Mouse (Mus musculus): ENCODE results near the gene Tpra1.
A peak's percentile ranks its signal among the peaks of the same experiment; 100 is the strongest.

Gene Tpra1

DNA sequence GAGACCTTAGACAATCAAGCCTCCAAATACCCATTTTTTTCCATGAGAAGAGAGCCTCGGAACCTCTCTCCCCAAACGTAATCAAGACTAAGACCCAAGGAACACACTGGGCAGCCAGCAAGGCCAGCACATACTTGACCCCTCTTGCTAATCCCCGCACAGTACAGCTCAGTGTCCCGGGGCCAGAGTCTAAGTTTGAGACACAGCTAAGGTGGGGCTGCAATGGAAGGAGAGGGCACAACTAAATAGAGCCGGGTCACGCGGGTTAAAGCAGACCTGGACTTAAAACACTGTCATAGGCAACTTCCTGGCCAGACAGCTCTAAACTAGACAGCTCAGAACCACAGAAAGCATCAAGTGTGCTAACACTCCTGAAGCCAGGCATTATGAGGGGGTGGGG is 11.2 kb upstream of the Tpra1 start:
- DNase-seq (ENCODE audit: low read depth, low spot score): no peak

DNA sequence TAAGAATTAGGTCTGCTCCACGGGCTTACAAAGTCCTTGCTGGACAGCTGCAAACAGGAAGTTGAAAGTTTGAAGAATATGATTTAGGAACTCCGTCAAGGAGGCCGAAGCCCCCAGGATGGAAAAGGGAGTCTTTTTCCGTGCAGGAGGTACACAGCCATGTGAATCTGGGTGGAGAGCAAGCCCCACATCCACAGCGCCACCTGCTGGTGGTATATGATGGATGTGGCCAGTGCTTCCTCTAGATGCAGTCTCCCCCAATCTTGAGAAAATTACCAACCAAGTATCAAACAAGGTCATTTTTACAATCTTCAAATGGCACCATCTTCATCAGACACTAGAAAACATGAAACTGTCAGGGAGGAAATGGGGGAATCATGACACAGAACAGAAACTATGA is 8.5 kb upstream of the Tpra1 start:
- DNase-seq (ENCODE audit: low read depth, low spot score): peak; percentile 60

DNA sequence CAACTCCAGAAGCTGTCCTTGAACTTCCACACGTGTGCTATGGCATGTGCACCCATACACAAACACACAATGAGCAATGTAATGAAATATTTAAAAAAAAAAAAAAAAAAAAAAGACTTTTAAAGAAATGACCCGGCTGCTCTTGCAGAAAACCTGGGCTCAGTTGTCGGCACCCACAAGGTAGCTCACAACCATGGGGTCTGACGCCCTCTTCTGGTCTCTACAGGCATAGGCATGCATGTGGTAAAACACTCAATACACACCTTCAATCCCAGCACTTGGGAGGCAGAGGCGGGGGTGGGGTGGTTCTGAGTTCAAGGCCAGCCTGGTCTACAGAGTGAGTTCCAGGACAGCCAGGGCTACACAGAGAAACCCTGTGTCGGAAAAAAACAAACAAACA is 6.1 kb upstream of the Tpra1 start:
- DNase-seq (ENCODE audit: low read depth, low spot score): peak; percentile 65

DNA sequence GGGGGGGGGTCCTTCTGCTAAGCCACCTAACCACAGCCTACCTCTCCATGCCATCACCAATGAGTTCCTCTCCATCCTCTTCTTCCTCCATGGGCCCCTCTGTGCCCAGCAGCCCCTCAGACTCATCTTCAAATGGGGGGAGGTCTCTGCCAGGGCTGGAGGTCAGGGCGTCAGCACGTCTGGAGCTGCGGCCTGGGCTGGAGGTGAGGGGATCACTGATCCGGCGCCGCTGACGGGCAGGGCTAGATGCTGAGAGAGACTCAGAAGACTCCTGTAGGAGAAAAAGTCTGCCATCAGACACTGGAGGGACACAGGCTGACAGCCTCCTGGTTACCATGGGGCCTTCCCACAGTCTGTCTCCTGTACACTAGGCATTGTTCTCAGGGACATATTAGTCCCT is 4.8 kb upstream of the Tpra1 start:
- no peak for DNase-seq (ENCODE audit: low read depth, low spot score)

DNA sequence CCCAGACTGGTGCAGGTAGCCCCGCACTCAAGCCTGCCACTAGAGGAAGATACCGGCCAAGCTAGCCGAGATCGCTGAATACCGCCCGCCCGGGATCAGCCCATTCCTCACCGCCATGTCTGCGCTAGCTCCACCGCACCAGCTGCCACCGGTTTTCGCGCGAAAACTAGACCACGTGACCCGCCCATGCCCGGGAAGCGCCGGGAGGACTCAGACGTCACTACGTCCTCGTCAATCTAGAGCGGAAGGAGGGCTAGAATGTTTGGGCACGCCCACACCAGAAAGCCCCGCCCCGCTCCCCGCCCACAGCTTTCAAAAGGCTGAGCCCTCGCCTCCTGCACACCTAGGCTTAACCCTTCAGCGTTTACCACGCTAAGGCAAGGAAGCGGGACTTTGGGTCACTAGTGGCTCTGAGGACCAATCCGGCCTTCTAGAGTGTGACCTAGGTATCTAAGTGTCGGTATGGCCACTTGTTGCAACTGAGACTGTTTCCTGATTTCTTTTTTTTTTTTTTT is 3.5 kb upstream of the Tpra1 start, which contains the start of gene Mcm2:
Mcm2 (minus strand) TSS at position 247 of the 515 bp plus-strand sequence.
- peak; percentile 88 for DNase-seq (ENCODE audit: low read depth, low spot score)

DNA sequence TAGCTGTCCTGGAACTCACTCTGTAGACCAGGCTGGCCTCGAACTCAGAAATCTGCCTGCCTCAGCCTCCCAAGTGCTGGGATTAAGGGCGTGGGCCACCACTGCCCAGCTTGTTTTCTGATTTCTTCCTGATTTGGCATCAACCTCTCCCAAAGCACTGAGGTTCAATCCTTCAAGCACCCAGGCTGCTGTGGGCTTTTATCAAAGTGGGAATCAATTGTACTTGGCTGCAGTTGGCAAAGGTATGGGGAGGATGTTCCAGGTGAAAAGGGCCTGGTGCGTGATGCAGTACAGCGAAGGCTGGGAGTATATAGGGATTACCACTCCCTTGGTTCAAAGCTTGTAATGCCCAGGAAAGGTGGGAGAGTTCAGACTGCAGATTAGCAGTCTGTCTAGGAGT is 3.0 kb upstream of the Tpra1 start:
- no peak for DNase-seq (ENCODE audit: low read depth, low spot score)

DNA sequence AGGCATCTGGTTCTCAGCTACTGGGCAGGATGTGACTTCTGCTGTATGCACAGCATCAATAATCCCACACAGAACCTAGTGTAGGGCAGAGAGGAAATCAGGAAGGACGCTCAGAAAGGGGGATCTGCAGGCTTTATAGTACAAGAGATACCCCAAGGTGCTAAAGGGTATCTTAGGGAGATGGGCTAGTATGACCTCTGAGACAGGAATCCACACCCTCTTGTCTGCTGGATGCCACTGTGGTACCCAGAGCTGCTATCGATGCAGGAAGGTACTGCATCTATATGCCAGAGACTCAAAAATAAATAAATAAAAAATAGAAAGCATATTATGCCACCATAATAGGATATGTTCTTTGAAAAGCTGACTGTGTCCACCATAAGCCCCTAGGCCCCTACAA is 2.4 kb upstream of the Tpra1 start:
- no peak for DNase-seq (ENCODE audit: low read depth, low spot score)

DNA sequence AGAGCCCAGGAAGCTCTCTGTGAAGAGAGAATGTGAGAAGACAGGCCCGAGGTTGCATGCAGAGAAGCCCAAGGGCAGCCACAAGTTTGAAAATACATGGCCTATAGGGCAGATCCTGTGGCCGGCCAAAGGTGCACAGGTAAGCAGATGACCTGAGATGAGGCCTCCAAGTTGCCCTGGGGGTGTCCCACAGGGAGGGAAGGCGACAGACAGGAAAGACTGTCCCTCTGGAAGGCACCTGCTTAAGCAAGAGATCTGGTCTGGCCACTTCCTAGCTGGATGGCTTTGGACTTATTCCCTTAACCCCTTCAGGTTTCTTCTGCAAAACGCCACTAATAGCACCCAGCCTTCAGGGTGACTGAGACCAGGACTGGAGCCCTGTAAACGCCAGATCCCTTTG is 580 bp upstream of the Tpra1 start:
- DNase-seq (ENCODE audit: low read depth, low spot score): no peak

DNA sequence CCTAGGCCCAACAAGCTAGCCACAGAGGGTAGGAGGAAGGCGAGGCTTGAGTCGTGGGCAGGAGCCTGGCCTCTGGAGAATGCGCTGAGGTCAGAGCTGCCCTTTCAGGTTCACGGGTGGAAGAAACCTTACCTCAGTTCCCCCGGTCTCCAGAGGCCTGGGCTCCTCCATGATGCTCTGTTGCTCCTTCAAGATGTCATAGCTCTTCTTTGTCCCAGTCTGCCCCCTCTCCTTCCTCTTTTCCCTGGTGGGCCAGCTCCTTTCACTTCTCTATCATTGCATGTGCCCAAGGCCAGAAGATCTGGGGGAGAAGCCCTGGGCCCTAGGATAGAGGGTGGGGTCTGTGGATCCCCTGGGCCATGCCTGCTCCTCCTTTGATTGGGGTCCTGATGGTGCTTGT is 1.7 kb downstream of the Tpra1 start:
- DNase-seq (ENCODE audit: low read depth, low spot score): no peak

DNA sequence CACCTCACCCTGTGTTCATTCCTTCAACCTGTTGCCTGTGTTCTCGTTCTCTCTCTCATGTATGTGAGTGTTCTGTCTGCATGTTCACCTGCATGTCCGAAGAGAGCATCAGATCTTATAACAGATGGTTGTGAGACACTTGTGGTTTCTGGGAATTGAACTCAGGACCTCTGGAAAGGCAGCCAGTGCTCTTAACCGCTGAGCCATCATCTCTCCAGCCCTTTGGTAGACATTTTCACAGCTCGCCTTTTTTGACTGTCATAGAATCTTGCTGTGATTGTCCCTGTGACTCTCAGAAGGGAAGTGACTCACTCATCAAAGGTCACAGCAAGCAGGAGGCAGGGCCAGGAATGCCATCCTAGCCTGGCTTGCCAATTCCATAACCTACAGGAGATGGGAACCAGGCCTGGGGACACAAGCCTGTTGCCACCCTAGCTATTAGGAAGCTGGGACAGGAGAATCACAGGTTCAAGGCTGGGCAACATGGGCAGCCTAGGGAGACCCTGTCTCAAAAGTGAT is 2.5 kb downstream of the Tpra1 start:
- DNase-seq (ENCODE audit: low read depth, low spot score): no peak

DNA sequence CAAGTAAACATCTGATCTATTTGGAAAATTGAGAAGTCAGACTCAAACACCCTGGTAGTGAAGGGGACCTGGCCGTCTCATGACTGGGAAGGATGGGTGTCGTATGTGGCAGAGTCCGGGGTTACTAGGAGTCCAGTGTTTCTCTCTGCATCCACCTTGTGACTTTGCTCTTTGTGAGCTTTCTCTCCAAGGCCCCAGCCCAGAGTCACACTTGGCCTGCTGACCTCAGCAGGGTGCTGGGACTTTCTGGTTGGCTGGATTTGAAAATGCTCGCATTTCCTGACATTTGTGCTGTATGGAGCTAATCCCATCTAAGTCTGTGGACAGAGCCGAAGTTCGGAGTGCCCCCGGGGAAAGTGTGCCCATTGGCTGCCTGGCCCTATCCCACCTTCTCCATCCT is 3.0 kb downstream of the Tpra1 start:
- DNase-seq (ENCODE audit: low read depth, low spot score): no peak

DNA sequence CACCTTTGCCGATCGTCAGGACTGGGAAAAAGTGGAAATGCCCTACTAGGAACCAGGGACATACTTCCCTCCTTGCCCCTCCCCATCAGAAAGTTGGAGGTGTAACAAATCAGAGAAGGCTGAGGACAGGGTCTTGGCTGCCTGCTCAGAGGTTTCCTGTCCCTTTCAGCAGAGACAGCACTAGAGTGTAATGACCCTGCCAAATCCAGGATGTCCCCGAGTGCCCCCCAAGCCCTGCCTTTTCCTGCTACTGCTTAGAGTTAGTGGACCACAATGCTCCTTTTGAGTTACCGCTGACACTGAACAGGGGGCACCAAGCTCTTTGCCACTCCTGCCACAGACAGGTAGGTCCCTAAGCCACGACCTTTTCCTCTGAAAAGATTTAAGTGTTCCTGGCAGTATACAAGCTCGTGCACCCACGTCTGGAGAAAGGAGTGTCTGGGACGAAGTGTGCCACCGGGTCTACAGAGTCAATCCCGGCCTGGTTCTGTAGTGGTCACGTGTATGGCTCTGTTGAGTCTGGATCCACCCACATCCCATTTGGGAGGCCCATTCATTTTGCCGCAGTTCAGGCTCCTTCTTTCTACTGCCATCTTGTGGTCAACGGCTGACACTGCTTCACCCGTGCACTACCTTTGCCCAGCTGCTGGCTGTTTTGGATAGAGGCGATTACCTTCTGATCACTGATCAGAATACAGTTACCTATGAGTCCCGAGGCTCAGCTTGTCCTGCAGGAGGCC is 4.5 kb downstream of the Tpra1 start:
- DNase-seq (ENCODE audit: low read depth, low spot score): no peak

DNA sequence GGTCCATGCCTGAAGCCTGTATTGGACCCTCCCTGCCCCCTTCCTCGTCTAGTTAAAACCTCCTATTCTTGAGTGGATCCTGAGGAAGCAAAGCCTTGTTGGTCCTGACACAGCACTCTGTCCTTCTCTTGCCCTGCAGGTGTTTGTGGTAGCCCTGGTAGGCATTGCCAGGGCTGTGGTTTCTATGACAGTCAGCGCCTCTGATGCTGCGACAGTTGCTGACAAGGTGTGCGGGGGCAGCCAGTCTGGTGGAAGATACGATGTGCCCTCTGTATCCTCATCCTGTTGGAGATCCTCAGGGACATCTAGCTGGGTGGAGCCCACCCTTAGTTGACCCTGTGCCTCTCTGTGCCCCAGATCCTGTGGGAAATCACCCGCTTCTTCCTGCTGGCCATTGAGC is 7.1 kb downstream of the Tpra1 start:
- no peak for DNase-seq (ENCODE audit: low read depth, low spot score)

DNA sequence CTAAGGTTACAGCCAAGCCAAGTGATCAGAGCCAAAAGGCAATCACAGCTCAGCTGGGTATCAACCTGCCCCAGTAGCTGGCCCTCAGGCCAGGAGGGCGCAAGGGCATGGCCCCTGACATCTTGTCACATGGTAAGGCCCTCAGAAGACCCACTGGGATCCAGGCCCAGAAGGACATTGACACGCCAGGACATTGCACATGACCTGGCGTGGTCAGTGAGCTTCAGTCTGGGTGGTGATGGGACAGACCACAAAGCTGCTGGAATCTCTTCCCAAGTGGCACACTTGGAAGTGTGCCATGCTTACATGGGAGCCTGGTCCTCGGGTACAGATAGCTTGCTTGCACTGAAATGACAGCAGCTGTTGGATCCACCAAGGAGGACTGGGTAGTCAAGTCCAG is 11.0 kb downstream of the Tpra1 start:
- no peak for DNase-seq (ENCODE audit: low read depth, low spot score)

DNA sequence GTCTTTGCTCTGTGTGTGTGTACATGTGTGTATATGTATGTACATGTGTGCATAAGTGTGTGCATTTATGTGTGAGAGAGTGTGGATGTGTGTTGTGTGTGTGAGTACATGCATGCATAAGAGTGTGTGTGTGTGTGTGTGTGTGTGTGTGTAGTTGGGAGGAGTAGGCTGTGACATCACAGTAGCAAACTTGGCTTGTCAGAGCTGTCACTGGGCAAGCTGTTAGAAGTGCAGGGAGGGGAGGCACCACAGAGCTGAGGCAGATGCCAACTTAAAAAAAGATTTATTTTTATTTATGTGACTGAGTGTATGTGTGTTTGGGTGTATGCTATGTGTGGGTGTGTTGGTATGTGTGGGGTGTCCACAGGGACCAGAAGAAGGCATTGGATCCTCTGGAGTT is 11.4 kb downstream of the Tpra1 start:
- no peak for DNase-seq (ENCODE audit: low read depth, low spot score)

DNA sequence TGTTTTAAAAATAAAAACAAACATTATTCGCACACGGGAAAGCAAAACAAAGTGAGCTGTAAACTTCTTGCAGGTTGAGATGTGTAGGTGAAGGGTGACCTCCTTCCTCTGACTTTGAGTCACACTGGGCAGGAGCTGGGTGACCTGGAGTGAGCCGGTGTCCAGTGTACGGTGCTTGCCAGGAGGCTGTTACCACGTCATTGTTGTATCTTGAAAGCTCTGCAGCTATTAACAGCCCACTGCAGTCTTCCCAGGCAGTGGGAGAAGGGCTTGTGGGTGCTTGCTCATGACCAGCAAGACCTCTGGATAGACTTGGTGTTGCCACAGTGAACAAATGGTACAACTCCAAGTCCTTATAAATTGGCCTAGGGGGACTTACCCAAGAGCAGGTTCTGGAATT is 12.7 kb downstream of the Tpra1 start:
- no peak for DNase-seq (ENCODE audit: low read depth, low spot score)

DNA sequence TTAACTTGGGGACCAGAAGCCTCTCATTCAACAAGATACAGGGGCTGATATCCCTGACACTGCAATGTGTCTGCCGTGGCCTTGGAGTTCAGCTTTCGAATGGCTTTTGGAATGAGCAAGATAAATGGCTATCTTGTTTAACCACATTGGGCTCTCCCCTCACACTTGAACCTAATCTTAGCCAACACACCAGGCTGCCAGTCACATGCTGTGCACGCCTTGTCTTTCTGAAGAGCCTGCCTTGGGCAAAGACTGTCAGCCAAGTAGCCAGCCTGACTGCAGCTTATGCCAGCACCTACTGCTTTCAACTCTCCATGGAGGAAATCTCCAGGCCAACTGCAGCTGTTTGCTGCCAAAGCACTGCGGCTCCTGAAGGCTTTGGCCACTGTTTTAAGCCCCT is 13.5 kb downstream of the Tpra1 start:
- DNase-seq (ENCODE audit: low read depth, low spot score): no peak

DNA sequence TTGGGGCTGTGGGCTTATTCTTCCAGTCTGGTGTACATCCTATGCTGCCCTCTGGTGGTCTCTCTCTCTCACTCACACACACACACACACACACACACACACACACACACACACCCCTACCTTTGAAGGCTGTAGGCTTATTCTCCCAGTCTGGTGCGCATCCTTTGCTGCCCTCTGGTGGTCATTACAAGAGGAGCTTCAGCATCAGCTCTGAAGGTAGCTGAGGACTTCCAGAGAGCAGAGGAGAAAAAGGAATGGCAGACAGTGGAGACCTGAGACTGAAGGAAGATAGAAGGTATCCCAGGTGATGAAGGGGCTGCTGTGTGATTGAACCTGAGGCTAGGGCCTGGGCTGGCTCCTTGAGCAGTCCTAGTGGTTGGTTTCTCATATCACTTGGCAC is 14.1 kb downstream of the Tpra1 start:
- DNase-seq (ENCODE audit: low read depth, low spot score): no peak

DNA sequence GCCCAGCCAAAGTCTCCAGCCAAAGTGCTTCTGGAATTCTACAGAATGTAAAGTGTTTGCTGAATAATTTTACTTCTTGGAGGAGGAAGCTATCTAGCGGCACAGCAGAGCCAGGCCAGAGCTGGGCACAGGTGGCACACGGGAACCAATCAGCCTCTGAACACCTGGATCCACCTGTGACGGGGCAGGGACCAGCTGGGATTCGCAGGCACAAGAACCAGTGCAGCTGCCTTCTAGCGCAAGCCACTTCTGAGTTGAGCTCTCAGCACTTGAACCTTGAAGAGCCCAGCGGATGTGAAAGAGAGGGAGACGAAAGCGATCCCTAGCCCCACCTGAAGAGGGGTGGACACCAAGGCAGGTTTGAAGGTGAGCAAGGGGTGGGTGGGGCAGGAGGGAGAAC is 16.8 kb downstream of the Tpra1 start:
- no peak for DNase-seq (ENCODE audit: low read depth, low spot score)

DNA sequence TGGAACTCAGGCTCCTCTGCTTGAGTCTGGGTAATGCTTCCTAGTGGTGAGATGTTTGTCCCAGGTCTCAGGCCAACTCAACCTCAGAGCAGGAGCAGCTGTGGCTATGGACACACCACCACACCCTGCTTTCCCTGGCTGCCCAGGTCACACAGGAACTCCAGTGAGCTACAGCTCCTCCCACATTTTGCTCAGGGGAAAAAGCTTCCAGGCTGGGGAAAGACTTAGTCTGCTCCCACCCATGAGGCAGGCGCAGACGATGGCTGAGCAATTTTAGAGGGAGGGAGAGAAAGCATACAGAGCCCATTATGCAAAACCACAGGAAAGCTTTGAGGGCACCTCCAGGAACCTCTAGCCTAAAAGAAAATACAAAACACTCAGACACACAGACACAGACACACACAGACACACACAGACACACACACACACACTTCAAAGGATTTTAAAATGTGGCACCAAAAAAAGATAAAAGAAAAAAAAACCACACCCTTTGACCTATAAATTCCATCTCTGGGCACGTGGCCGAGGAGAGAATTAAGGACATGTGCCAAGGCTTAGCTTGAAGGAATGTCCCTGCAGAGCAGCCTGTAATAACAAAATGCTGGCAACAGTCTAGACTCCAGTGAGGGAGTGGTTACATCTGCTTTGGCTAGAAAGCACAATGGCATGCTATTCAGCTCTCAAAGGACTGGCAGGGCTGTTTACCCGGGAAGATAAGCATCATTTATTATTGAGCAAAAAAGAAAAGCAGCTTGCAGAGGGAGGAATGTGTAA is 22.6 kb downstream of the Tpra1 start:
- DNase-seq (ENCODE audit: low read depth, low spot score): no peak

DNA sequence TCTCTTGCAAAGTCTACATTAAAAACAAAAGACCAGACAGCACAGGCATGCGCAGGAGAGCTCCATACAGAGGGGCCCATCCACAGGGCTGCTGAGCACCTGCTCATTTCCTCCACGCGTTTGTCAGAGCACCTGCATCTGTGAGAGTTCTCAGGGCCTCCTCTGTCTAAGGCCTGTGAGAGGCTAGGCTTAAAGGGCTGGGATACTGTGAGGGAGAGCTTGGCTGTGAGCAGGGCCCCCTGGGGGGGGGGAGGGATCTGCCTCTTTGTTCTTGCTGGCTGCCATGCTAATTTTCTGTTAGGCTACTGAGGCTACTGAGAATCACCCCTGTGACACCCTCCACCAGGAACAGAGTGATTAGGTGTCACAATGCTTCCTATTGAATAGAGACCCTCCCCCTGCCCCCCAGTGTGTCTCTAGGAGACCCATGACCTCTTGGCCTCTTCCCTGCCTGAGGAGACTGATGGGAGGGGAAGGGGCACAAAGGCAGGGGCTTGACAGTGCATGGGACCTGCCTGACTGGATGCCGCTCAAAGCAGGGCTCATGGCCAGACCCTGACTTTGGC is 23.7 kb downstream of the Tpra1 start:
- DNase-seq (ENCODE audit: low read depth, low spot score): no peak

DNA sequence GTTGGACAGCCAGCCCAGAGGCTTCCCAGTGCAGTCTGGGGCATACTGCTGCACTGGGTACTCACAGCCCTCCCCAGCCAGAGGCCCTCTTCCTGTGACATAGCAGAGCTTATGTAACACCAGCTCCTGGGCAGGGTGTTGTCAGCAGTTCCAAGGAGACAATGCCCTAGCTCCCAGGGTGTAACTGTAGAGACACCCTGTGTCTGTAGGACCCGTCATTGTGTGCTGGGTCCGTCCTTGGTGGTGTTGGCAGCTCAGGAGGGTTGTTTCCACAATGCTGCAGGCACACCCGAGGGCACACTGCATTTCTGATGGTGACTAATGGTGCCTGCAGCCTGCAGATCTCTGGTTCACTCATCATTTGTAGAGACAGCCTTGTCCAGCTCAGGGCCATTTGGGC is 24.8 kb downstream of the Tpra1 start:
- DNase-seq (ENCODE audit: low read depth, low spot score): no peak

DNA sequence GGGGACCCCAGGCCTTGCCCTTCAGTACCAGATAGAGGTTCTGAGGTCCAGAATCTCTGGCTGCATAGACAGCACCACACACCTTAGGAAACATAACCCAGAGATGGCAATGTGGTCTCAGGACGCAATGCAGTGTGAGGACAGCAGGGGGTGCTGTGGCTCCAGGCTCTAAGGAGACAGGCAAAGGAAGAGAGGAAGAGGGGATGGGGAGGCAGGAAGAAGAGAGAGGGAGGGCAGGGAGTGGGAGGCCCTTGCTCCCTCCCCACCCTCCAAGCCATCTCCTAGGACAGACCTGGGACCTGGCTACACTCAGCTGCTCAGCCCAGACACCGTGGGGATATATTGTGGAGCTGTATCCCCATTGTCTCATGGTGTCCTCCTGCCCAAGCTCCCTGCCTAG is 25.5 kb downstream of the Tpra1 start:
- no peak for DNase-seq (ENCODE audit: low read depth, low spot score)

Data from WW6 (cell line).